Mouse (Mus musculus): ENCODE data around the gene Ptgfrn. TPM values are rescaled to one million over a fixed set of nuclear protein-coding genes. Genes with fewer than 3 reads are reported as not detected.

The Ptgfrn gene
- polyA plus RNA-seq, 1 experiment from 2014 or later, result 2.3 TPM

Other genes starting within 250 kb of the Ptgfrn start
- 7.9 and 8.3 TPM in 2 replicates for gene Trim45, start 188.1 kb downstream of the Ptgfrn start, polyA plus RNA-seq (2015; fragmentation: Nextera tagmentation; extraction: Ambion mirVana)
- 8.3 TPM in 2 replicates for gene Ttf2, start 140.6 kb downstream of the Ptgfrn start, polyA plus RNA-seq (2015; fragmentation: Nextera tagmentation; extraction: Ambion mirVana)
- 0.06 TPM in 1 of 2 replicates, not detected in the other for gene Cd101, start 80.7 kb downstream of the Ptgfrn start, polyA plus RNA-seq (2015; fragmentation: Nextera tagmentation; extraction: Ambion mirVana)
- gene Cd2, start 177.7 kb upstream of the Ptgfrn start, polyA plus RNA-seq (2015; fragmentation: Nextera tagmentation; extraction: Ambion mirVana), result 0.13 TPM in 1 of 2 replicates, not detected in the other

All from midbrain, embryonic 13.5 days (tissue).